Mouse (Mus musculus): ENCODE measurements around the gene Adamtsl3. TPM values are rescaled to one million over a fixed set of nuclear protein-coding genes. Genes with fewer than 3 reads are reported as not detected.

The Adamtsl3 gene
- polyA plus RNA-seq, 1 experiment from 2014 or later: 0.43 TPM

DNA sequence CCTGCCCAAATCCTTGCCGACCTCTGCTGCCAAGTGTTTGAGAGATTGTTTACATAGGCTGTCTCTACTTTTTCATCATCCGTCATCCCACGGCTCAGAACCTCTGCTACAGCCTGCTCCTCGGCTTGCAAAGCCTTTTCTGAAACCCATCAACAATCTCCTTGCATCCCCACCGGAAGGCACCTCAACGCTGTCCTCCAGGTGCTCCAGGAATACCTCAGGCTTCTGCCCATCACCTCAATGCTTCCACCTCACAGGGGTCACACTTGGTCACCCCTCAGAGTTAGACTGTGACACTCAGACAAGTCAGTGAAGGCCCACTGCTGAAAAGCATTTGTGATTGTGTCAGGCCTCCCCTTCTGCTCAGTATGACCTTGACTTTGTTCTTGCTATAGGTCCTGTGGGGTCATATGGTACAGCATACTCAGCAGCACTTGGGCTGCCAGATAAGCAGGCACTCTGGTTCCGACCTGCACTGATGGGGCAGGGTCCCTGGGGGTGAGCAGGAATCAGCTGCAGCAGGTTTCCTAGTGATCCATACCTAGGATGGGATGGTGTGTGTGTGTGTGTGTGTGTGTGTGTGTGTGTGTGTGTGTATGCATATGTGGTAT, 150.0 kb downstream of the Adamtsl3 start:
- Histone ChIP-seq H3K4me2 (no peak overlapping the region), H3K27me3 (no peaks in the 10 kb centered on the region), H3K36me3 (no peaks in the 10 kb centered on the region), H3K4me3 (no peak overlapping the region), H3K27ac (0 out of 2 replicates have a peak overlapping the region, but pooled peaks have one; percentile 30), H3K9me3 (no peaks in the 10 kb centered on the region), H3K9ac (no peak overlapping the region), H3K4me1 (replicated peaks) (peaks cover 9% of the 10 kb centered on the region)
- ATAC-seq (ENCODE audit: low FRiP score): 0 out of 2 replicates have a peak, but pooled peaks have one; percentile 46
- 56% methylated on average over 7 of the region's 7 CpGs for WGBS

DNA sequence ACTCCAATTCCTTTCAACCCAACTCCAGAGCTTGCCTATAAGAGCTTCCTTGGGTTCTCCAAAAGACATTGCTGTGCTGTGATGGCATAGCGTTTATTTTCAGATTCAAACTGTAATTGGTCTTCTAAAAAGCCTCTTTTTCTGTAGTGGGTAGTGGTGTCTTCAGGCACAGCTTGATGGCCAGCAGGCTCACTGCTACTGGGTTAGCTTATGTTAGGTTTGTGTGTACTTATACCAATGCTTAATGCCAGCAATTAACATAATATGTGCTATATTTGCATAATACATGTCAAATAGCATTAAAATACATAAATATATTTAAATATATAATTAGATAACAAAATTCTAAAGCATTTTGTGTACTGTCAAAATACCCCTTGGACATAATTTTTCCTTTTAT, 155.5 kb downstream of the Adamtsl3 start:
- Histone ChIP-seq H3K9ac (no peak overlapping the region), H3K27ac (no peak overlapping the region), H3K9me3 (no peaks in the 10 kb centered on the region), H3K36me3 (no peaks in the 10 kb centered on the region), H3K27me3 (no peaks in the 10 kb centered on the region), H3K4me3 (no peak overlapping the region), H3K4me1 (replicated peaks) (no peaks in the 10 kb centered on the region), H3K4me2 (no peak overlapping the region)
- 76% methylated on average over 1 of the region's 1 CpGs for WGBS
- no peak for ATAC-seq (ENCODE audit: low FRiP score)

DNA sequence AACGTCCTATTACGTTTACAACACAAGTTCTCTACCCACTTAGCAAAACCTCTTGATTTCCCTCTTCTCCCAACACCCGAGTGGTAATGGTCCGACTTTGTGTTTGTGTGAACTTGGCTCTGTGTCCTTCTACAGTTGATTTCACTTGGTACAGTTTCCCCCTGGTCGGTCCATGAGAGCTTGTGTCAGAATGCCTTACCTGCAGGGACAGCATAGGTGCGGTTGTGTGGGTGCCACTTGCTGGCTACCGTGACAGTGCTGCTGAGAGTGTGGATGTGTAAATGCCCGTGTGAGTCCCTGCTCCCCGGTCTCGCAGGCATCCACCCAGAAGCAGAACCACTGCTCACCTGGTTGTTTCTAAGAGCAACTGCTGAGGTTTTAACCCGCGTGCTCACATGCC, 157.4 kb downstream of the Adamtsl3 start:
- Histone ChIP-seq H3K4me3 (no peak overlapping the region), H3K9me3 (no peaks in the 10 kb centered on the region), H3K9ac (no peak overlapping the region), H3K4me2 (no peak overlapping the region), H3K4me1 (replicated peaks) (no peaks in the 10 kb centered on the region), H3K27ac (no peak overlapping the region), H3K36me3 (no peaks in the 10 kb centered on the region), H3K27me3 (no peaks in the 10 kb centered on the region)
- 91% methylated on average over 12 of the region's 12 CpGs for WGBS
- ATAC-seq (ENCODE audit: low FRiP score): no peak

DNA sequence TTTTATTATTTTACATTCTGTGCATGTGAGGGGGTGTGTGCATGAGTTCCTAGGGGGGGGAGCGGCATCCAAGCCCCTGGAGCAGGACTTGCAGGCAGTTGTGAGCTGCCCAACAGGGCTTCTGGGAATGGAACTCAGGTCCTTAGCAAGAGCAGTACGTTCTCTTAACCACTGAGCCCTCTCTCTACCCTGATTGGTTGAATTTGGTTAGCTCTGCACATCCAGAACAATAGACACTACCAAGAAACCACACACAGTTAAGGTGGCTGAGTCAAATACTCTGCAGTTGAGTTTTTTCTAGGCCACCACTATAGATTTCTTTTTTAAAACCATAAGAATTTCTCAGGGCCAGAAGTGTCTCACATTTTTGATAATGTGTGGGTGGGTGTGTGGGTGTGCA, 158.7 kb downstream of the Adamtsl3 start:
- H3K9ac ChIP-seq: no peak overlapping the region
- H3K27me3 ChIP-seq: no peaks in the 10 kb centered on the region
- H3K36me3 ChIP-seq: no peaks in the 10 kb centered on the region
- no peak overlapping the region for H3K4me2 ChIP-seq
- no peak for ATAC-seq (ENCODE audit: low FRiP score)
- H3K27ac ChIP-seq: no peak overlapping the region
- H3K9me3 ChIP-seq: no peaks in the 10 kb centered on the region
- no peak overlapping the region for H3K4me3 ChIP-seq
- WGBS: 75% methylated on average over 2 of the region's 2 CpGs
- no peaks in the 10 kb centered on the region for H3K4me1 ChIP-seq (replicated peaks)

DNA sequence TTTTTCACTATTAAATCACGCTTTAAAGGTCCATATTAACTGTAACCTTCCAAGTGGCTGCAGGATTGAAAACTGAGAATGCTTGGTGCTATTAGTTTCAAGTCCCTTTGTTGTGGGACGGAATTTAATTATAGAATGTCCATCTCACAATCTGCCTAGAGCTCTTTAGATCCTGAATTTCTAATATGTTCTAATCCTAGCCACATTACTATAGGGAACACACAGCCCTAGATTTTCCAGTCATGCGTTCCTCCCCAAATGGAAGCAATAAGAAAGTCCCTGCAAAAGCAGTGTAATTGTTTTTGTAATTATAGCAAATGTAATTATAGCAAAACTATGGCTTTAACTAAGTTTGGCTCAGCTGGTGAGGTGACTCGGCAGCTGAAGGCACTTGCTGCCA, 161.6 kb downstream of the Adamtsl3 start:
- no peaks in the 10 kb centered on the region for H3K36me3 ChIP-seq
- H3K27ac ChIP-seq: no peak overlapping the region
- no peak overlapping the region for H3K4me3 ChIP-seq
- H3K4me2 ChIP-seq: no peak overlapping the region
- no peak for ATAC-seq (ENCODE audit: low FRiP score)
- H3K4me1 ChIP-seq (replicated peaks): no peaks in the 10 kb centered on the region
- H3K9ac ChIP-seq: no peak overlapping the region
- WGBS: 72% methylated on average over 4 of the region's 4 CpGs
- no peaks in the 10 kb centered on the region for H3K27me3 ChIP-seq
- no peaks in the 10 kb centered on the region for H3K9me3 ChIP-seq

DNA sequence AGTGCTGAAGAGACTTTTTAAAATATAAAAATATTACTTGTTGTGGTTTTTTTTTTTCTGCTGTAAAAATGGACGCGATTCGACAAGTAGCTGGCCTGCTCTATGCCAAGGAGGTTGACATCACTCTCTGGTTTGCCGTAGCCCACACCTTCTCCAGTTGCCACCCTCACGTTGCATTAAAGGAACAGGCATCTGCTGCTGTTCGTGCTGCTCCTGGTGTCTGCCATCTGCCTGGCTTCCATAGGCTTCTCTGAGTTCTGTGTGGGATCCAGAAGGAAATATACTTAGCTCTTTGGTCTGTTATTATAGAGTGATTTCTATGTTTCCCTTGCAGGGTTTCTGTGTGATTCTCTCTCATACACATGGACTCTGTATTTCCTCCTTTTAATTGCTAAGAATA, 165.8 kb downstream of the Adamtsl3 start:
- Histone ChIP-seq H3K27ac (no peak overlapping the region), H3K9me3 (no peaks in the 10 kb centered on the region), H3K27me3 (no peaks in the 10 kb centered on the region), H3K36me3 (no peaks in the 10 kb centered on the region), H3K4me1 (replicated peaks) (no peaks in the 10 kb centered on the region), H3K4me3 (no peak overlapping the region), H3K9ac (no peak overlapping the region), H3K4me2 (no peak overlapping the region)
- 86% methylated on average over 6 of the region's 6 CpGs for WGBS
- no peak for ATAC-seq (ENCODE audit: low FRiP score)

DNA sequence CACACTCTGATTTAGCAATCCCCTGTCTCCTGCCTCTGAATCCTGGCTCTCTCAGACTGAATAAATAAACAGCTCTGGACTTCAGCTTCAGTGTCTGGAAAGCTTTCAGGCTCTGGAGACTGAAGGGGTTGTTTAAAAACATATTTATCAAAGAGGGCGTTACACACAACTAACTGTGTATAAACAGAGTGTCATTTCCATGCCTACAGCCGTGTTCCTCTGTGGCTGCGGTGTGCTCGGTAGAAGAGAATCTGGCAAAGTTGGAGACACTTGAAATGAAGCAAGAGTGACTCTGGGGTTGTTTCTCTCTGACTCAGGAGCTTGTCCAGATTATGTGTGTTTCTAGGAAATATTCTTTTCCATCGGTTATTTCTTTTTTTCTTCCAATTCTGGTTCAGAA, 167.0 kb downstream of the Adamtsl3 start:
- no peak overlapping the region for H3K27ac ChIP-seq
- no peak overlapping the region for H3K4me2 ChIP-seq
- H3K4me3 ChIP-seq: no peak overlapping the region
- no peaks in the 10 kb centered on the region for H3K27me3 ChIP-seq
- H3K4me1 ChIP-seq (replicated peaks): no peaks in the 10 kb centered on the region
- no peak overlapping the region for H3K9ac ChIP-seq
- no peaks in the 10 kb centered on the region for H3K36me3 ChIP-seq
- no peaks in the 10 kb centered on the region for H3K9me3 ChIP-seq
- 81% methylated on average over 5 of the region's 5 CpGs for WGBS
- ATAC-seq (ENCODE audit: low FRiP score): no peak

DNA sequence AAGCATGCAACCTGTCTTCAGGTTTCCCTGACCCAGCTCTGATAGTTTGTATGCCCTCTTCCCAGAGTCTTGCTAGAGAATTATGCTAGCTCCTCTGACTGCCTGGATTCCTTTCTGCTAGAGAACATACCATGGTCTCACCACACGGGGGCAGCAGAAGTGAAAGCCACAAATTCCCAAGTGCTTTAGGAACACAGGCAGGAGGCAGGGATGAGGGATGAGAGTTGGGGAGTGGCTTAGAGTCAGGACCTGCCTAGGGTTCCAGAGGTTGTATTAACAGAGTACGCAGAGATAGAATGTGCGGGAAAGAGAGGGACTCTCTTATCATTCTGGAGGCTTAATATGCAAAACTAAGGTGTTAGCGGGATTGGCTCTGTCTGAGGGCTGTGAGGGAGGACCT, 168.6 kb downstream of the Adamtsl3 start:
- no peaks in the 10 kb centered on the region for H3K9me3 ChIP-seq
- H3K4me3 ChIP-seq: no peak overlapping the region
- no peak overlapping the region for H3K27ac ChIP-seq
- H3K36me3 ChIP-seq: no peaks in the 10 kb centered on the region
- no peaks in the 10 kb centered on the region for H3K27me3 ChIP-seq
- no peak overlapping the region for H3K9ac ChIP-seq
- no peaks in the 10 kb centered on the region for H3K4me1 ChIP-seq (replicated peaks)
- no peak overlapping the region for H3K4me2 ChIP-seq
- WGBS: 34% methylated on average over 4 of the region's 4 CpGs
- peak; percentile 54; the same call in 1 of the 2 replicates for ATAC-seq (ENCODE audit: low FRiP score)

DNA sequence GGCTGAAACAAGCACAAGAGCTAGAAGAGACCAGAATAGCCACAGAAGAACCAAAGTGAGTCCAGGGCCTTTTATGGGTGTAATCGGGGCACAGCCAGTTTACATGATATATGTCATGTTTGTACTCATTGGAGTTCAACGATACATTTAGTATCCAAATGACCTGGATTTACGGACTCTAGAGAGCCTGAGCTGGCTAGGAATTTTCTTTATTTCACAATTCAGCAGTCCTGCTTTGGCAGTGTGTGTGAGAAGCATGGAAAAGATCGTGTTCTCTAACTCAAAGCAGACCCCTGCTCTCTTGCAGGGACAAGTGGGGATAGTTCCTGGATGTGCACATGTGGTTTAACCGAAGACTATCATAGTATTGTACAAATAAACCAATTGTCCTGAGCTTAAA, 195.1 kb downstream of the Adamtsl3 start:
- Histone ChIP-seq H3K27ac (no peak overlapping the region), H3K4me3 (no peak overlapping the region), H3K9me3 (no peaks in the 10 kb centered on the region), H3K36me3 (no peaks in the 10 kb centered on the region), H3K9ac (no peak overlapping the region), H3K4me2 (no peak overlapping the region), H3K4me1 (replicated peaks) (peaks cover 10% of the 10 kb centered on the region), H3K27me3 (no peaks in the 10 kb centered on the region)
- WGBS: 89% methylated on average over 5 of the region's 5 CpGs
- ATAC-seq (ENCODE audit: low FRiP score): no peak

DNA sequence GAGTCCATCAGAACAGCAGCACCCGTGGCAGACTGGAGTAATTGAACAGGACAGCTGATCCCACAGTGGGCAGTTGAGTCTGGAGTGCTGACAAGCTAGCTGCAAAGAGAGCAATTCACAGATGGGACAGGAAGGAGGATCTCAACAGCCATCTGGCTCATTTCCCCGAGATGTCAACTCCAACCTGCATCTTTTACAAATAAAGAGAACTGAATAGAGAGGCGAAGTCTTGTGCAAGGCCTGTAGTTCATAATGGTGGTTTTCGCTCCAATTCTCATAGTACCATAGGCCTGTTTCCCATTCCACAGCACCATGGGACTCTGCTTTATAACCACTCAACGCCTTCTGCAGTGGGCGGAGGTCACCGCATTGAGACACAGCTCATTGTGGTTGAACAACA, 195.9 kb downstream of the Adamtsl3 start:
- H3K27ac ChIP-seq: no peak overlapping the region
- H3K9ac ChIP-seq: no peak overlapping the region
- H3K9me3 ChIP-seq: no peaks in the 10 kb centered on the region
- WGBS: 86% methylated on average over 7 of the region's 7 CpGs
- no peak overlapping the region for H3K4me2 ChIP-seq
- ATAC-seq (ENCODE audit: low FRiP score): no peak
- no peaks in the 10 kb centered on the region for H3K27me3 ChIP-seq
- H3K36me3 ChIP-seq: no peaks in the 10 kb centered on the region
- peaks cover 10% of the 10 kb centered on the region for H3K4me1 ChIP-seq (replicated peaks)
- no peak overlapping the region for H3K4me3 ChIP-seq

DNA sequence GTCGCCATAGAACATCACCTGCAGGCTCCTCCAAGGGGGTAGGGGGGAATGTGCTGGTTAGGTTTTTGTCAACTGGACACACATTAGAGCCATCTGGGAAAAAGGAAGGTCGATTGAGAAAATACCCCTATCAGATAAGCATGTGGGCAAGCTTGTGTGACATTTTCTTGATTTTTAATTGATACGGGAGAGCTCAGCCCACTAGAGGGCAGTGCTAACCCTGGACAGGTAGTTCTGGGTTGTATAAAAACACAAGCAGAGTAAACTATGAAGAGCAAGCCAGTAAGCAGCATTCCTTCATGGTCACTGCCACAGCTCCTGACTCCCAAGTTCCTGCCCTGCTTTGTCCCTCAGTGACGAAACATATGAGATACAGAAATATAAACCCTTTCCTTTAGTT, 197.7 kb downstream of the Adamtsl3 start:
- H3K9ac ChIP-seq: no peak overlapping the region
- H3K27me3 ChIP-seq: no peaks in the 10 kb centered on the region
- H3K9me3 ChIP-seq: no peaks in the 10 kb centered on the region
- peaks cover 10% of the 10 kb centered on the region for H3K4me1 ChIP-seq (replicated peaks)
- no peak overlapping the region for H3K4me3 ChIP-seq
- no peaks in the 10 kb centered on the region for H3K36me3 ChIP-seq
- WGBS: 71% methylated on average over 4 of the region's 4 CpGs
- no peak overlapping the region for H3K4me2 ChIP-seq
- H3K27ac ChIP-seq: no peak overlapping the region
- no peak for ATAC-seq (ENCODE audit: low FRiP score)

DNA sequence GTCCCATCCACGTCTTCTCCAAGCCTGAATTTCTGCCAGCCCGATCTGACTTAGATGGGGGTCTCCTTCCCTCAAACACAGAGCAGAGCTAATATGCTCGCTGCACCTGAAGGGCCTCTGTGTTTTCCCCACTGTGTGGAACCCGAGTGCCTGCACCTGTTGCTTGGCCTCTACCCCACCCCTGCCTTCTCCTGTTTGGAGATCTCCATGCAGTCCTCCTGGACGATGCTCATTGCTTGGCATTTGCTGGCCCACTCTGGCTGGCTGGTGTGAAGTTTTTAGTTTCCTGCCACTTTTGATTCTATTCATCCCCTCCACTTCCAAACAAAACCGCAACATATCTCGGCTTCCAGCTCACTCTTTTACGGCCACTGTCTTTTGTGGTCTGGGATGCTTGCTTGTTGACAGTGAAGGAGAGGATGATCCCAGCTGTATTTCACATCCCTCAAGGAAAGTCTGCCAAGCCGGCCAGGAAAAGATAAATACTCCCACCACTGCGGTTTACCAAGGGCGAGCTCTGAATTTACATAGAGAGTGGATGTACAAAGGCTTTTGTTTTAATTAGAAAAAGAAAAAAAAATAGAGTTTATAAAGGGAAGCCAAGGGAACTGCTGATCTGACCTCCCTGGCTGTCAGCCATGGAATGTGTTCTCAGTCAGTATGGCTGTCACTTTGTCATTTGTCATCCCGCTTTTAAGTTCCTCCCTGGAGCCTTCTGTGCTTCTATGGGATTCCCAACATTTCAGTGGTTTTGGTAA, 198.4 kb downstream of the Adamtsl3 start:
- Histone ChIP-seq H3K4me1 (replicated peaks) (peaks cover 10% of the 10 kb centered on the region), H3K9me3 (no peaks in the 10 kb centered on the region), H3K36me3 (no peaks in the 10 kb centered on the region), H3K4me2 (no peak overlapping the region), H3K27me3 (no peaks in the 10 kb centered on the region), H3K9ac (no peak overlapping the region), H3K4me3 (no peak overlapping the region), H3K27ac (peak overlapping the region; percentile 35)
- peak; percentile 66 for ATAC-seq (ENCODE audit: low FRiP score)
- 59% methylated on average over 12 of the region's 12 CpGs for WGBS

DNA sequence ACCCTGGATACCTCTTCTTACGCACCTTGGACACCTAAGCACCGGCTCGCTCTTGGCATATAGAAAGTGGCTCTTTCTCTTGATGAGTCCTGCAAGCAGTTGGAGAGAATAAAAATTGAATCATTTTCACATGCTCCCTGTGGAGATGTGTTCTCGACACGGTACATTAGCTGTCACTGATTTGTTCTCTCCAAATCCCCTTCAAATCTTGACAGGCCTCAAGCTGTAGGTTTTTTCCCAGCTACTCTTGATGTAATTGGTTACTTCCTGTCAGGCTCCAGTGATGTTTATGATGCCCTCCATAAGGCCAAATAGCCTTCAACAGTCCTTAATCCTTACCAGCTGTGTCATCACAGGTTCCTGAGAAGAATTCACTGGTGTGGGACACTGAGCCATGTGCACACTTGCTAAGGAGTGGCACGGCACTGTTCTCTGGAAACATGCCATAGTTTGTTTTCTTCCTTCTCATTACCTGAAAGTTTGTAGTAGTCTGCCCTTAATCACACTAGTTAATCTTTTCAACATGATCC, 209.0 kb downstream of the Adamtsl3 start:
- Histone ChIP-seq H3K4me1 (replicated peaks) (no peaks in the 10 kb centered on the region; the same call in 1 of the 2 replicates), H3K36me3 (no peaks in the 10 kb centered on the region), H3K4me3 (no peak overlapping the region), H3K27ac (no peak overlapping the region), H3K9ac (no peak overlapping the region), H3K9me3 (no peaks in the 10 kb centered on the region), H3K4me2 (no peak overlapping the region), H3K27me3 (no peaks in the 10 kb centered on the region)
- 70% methylated on average over 6 of the region's 6 CpGs for WGBS
- peak; percentile 73 for ATAC-seq (ENCODE audit: low FRiP score)
